Mouse (Mus musculus) liver, postnatal 0 days (tissue): ENCODE measurements at regions not wholly inside any gene's neighbourhood (a gene's known extent, or its start where the extent isn't known, plus 50 kb on each side); places are given as distances from the start of the nearest gene placed in this dataset.

Experiments used
- CTCF ChIP-seq: sonication (generic); IDR thresholded peaks from 2 replicates; pipeline ENCODE4 v1.5.1; 2016; ENCODE audit warnings: antibody characterized with exemption, low read depth
- EP300 ChIP-seq: IDR thresholded peaks from 2 replicates; pipeline ENCODE4 v1.6.1; 2016; ENCODE audit warnings: antibody characterized with exemption, low read depth, mild to moderate bottlenecking

DNA sequence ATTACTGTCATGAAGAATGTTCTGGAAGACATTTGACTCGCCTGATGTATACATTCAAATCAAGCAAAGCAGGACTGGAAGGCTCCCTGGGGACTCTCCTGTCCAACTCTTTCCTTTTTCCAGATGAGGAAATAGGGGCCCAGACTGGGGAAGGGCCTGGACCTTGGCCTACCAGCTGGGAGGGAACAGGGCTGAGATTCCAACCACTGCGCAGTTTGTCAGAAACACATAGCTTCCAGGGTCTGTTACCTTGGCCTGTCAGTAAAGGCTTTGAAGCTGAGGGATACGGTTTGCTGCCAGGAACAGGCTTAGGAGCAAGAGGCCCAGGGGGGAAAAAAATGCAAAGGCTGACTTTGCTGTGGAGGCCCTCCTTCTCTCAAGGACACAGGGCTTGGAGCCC lies 61.5 kb downstream of the Rtl1 start:
- TF ChIP-seq EP300 = no peak
- no peak for TF ChIP-seq CTCF
